Mouse (Mus musculus) lung, postnatal 14 days (tissue): Measurements from ENCODE around the gene Arglu1.

Experiments used
- DNase-seq: peaks from one replicate; pipeline ENCODE4 v3.0.0; 2021

Gene Arglu1

DNA sequence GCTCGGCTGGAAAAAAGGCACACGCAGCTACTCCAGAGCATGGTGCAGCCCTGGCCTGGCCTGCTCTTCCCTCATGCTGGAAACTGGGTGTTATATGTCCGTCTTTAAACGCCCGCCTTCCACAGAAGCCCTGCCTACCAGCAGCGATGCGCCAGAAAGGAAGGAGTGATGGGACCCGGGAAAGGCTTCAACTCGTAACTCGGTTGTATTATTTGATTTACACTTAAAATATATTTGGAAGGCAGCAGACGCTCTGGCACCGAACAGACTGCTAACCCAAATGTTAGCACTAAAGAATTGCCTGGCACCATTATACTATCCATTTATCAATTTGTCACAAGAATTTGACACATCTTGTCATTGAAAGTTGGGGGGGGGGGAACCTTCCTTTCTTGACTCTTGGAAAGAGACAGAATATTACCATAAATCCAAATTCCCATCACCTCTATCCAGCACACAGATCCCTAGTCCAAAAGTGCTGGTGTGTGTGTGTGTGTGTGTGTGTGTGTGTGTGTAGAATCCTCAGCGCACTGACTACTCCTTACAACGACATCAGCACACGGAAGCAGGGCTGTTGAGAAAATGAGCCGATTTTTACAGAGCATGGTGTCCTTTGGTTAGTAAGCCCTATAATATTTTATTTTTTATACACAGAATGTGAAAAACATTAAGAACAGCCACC is 68.9 kb downstream of the Arglu1 start:
- no peak for DNase-seq

GRCm38 (mm10) chr8:8620536-8620935 is 69.8 kb downstream of the Arglu1 start:
- DNase-seq: no peak

DNA sequence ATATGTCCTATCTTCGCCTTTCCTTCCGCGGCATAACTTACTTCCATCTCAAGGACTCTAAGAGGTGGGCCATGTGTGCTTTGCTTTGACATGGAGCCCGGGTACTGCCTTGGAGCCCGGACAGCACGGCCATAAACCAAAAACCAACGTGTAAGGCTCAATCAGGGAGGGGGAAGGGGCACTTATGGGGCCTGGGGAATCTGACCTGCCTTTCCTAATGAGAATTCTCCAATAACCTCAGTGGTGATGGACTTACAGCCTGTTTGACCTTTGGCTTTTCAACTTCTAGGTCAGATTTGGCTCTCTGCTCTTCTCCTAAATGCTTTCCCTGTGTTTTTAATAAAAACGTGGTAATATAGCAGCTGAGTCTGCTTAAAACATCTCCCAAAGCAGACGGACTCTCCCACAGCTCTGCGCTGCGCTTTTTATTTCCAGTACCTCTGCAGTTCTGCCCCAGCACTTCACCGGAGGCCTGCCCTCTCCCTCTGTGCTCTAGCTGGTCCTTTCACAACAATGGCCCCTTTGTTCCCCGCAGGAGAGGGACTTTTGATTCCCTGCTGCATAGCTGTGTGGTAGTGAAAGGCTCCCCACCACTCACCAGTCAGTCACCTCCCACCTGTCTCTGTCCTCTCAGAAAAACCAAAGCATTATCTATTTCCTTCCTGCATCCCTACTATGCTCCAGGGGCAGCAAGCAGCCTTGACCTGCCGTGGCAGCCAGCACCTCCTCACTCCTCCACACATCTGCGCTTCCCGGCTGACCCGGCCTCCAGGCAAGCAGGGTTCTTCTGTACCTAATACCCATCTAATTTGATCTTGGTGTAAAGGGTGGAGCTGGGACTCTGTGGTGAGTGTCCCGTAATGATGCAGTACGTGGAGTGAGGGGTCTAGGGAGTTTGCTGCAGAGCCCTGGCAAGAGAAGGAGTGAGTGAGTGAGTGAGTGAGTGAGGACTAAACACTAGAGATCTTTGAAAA is 70.8 kb downstream of the Arglu1 start:
- DNase-seq: no peak
